Mouse (Mus musculus) ES-E14 (cell line): ENCODE results near the gene Vill. TPM values are rescaled to one million over a fixed set of nuclear protein-coding genes. Genes with fewer than 3 reads are reported as not detected.

Source experiments
- DNase-seq: peaks from one replicate; pipeline ENCODE4 v3.0.0-alpha.2; 2013; ENCODE audit warnings: low read depth, low spot score
- H3K27ac ChIP-seq: 2 replicates; pipeline ENCODE4 v1.5.1; 2012; ENCODE audit warnings: low read depth, mild to moderate bottlenecking, low read length, moderate library complexity, mixed read lengths; ENCODE audit not compliant: poor library complexity, insufficient read depth, severe bottlenecking
- H3K36me3 ChIP-seq: 2 replicates; pipeline ENCODE4 v1.6.1; 2012; ENCODE audit warnings: mild to moderate bottlenecking, low read length, moderate library complexity, mixed read lengths; ENCODE audit not compliant: control insufficient read depth, poor library complexity, insufficient read depth, severe bottlenecking
- H3K4me1 ChIP-seq, 2 experiments: fragments of 150-350 bp in 1 of 2; sonication (generic) in 1 of 2; 2 replicates each; pipeline ENCODE4 v1.6.1; 2012; ENCODE audit warnings: low read length in 2 of 2, mild to moderate bottlenecking in 1 of 2, mixed read lengths in 1 of 2; ENCODE audit not compliant: control insufficient read depth in 2 of 2, insufficient read depth in 2 of 2, poor library complexity in 1 of 2
- H3K4me3 ChIP-seq, 2 experiments: fragments of 150-350 bp in 1 of 2; sonication (generic) in 1 of 2; 2 replicates each; pipeline ENCODE4 v1.5.1; 2012; ENCODE audit warnings: low read length in 2 of 2, low read depth in 1 of 2, mild to moderate bottlenecking in 1 of 2, mixed read lengths in 1 of 2; ENCODE audit not compliant: insufficient read depth in 1 of 2, poor library complexity in 1 of 2, severe bottlenecking in 1 of 2
- H3K9ac ChIP-seq: 2 replicates; pipeline ENCODE4 v1.6.1; 2012; ENCODE audit warnings: low read depth, mild to moderate bottlenecking, low read length, mixed read lengths; ENCODE audit not compliant: poor library complexity, insufficient read depth, severe bottlenecking
- H3K9me3 ChIP-seq: fragments of 150-350 bp; sonication (generic); 2 replicates; pipeline ENCODE4 v1.6.1; 2012; ENCODE audit warnings: low read depth, mild to moderate bottlenecking, low read length; ENCODE audit not compliant: control insufficient read depth, insufficient read depth
- CHD2 ChIP-seq: IDR thresholded peaks from 2 replicates; pipeline ENCODE4 v1.6.1; 2014; ENCODE audit warnings: mild to moderate bottlenecking, low read depth, low read length, inconsistent platforms
- HCFC1 ChIP-seq: IDR thresholded peaks from 2 replicates; pipeline ENCODE4 v1.6.1; 2012; ENCODE audit warnings: low read length, inconsistent platforms, borderline replicate concordance; ENCODE audit not compliant: insufficient read depth
- MAFK ChIP-seq: IDR thresholded peaks from 2 replicates; pipeline ENCODE4 v1.6.1; 2014; ENCODE audit warnings: mild to moderate bottlenecking, low read depth, low read length, inconsistent platforms; ENCODE audit not compliant: insufficient read depth
- ZC3H11A ChIP-seq: IDR thresholded peaks from 2 replicates; pipeline ENCODE4 v1.6.1; 2012; ENCODE audit warnings: low read depth, mild to moderate bottlenecking, inconsistent platforms, low read length, borderline replicate concordance
- ZNF384 ChIP-seq: IDR thresholded peaks from 2 replicates; pipeline ENCODE4 v1.6.1; 2012; ENCODE audit warnings: low read depth, low read length, inconsistent platforms
- in situ Hi-C, 2 experiments: fragments of 600-800 bp; cut with MboI; formaldehyde crosslinking; loops; one replicate each; pipeline ENCODE4 v1.15.1; 2025; ENCODE audit warnings: low sequenced_read_pairs in 2 of 2, inconsistent platforms in 1 of 2; ENCODE audit not compliant: unreplicated experiment in 2 of 2
- total RNA-seq: library from RNA; depleted of rRNA; stranded (reverse); fragments of 300-350 nt; gene quantifications from 2 replicates; pipeline ENCODE4 v1.2.3, GENCODE M21; 2012

The Vill gene
- total RNA-seq, 1 experiment, result 27.5 TPM

DNA sequence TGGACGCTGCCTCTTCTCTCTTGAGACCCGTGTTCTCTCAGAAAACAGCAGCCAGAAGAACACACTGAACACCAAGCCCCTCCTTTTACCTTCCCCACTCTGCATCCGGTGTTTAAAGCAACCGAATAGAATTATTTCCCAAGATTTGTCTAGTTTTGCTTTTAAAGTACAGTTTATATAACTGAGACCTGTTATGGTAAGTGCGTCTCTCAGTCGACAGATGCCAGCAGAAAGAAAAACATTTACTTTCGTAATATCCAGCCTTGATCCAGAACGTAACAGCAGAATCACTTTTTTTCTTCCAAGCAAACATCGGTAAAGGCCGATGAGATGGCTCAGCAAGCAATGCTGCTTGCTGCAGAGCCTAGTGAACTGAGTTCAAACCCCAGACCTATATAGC lies 45.3 kb upstream of the Vill start:
- in situ Hi-C loops, result no loop called here
- Histone ChIP-seq H3K9me3 (no peaks in the 10 kb centered on the region), H3K27ac (no peak overlapping the region), H3K36me3 (no peaks in the 10 kb centered on the region), H3K4me3 (no peak overlapping the region), H3K9ac (no peak overlapping the region), H3K4me1 (peaks cover 3 to 31% of the 10 kb centered on the region in 2 experiments; a peak in 1 of 4 replicates)
- no peak for DNase-seq
- no peak for TF ChIP-seq MAFK
- no peak for TF ChIP-seq HCFC1
- no peak for TF ChIP-seq CHD2
- no peak for TF ChIP-seq ZC3H11A
- TF ChIP-seq ZNF384, result no peak

DNA sequence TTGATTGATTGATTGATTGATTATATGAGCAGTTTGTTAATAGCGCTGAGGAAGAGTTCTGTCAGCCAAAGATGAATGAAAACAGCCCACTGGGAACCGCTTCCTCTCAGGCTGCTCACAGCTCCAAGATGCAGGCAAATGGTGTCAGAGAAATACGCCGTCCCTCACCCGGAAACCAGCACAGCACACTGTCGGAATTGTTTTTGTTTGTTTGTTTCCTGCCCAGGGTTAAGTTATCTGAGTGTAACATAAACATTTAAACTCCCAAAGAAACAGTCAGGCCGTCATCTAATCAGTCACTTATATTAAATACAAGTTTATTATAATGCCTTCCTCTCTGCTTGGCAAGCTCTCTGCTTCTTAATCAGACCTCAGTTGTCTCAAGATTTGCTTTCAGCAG lies 43.7 kb upstream of the Vill start:
- H3K9ac ChIP-seq, result no peak overlapping the region
- no peak overlapping the region for H3K27ac ChIP-seq
- no peak overlapping the region for H3K4me3 ChIP-seq
- peaks cover 3 to 30% of the 10 kb centered on the region in 2 experiments; a peak in 1 of 4 replicates for H3K4me1 ChIP-seq
- no peak for DNase-seq
- TF ChIP-seq CHD2 (no peak), HCFC1 (no peak), MAFK (no peak), ZNF384 (no peak), ZC3H11A (no peak)
- no peaks in the 10 kb centered on the region for H3K36me3 ChIP-seq
- in situ Hi-C loops, result no loop called here
- no peaks in the 10 kb centered on the region for H3K9me3 ChIP-seq

DNA sequence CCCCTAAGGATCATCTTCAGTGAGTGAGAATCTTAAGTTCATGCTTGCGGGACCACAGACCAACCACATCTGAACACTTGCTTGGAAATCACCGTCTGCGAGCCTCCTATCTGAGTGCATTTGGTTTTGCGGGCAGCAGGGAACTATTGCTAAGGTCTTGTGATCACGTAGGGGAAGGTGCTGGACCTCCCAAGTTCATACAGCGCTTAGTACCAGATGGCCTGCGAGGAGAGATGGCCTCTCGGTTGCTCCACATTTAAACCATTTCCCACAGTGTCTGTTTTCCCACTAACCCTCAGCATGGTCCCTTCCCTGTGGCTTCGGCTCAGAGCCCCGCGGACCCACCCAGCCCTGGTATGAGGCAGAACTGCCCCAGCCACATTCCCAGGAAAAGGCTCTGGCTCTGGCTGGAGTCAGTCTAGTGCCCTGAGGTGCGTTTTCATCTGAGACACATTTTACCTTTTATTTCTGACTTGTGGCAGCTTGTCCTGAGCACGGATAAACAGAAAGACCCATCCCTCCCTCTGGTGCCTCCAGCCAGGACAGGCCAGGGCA lies 42.3 kb upstream of the Vill start:
- Histone ChIP-seq H3K4me3 (no peak overlapping the region), H3K36me3 (no peaks in the 10 kb centered on the region), H3K9me3 (no peaks in the 10 kb centered on the region), H3K27ac (0 out of 2 replicates have a peak overlapping the region, but pooled peaks have one; percentile 1), H3K9ac (peak overlapping the region; percentile 31), H3K4me1 (peaks cover 3 to 19% of the 10 kb centered on the region in 2 experiments; a peak in 1 of 4 replicates)
- in situ Hi-C loops, result no loop called here
- no peak for DNase-seq
- TF ChIP-seq ZNF384 (no peak), MAFK (no peak), ZC3H11A (no peak), HCFC1 (no peak), CHD2 (peak; percentile 52; the same call in 1 of the 2 replicates)

DNA sequence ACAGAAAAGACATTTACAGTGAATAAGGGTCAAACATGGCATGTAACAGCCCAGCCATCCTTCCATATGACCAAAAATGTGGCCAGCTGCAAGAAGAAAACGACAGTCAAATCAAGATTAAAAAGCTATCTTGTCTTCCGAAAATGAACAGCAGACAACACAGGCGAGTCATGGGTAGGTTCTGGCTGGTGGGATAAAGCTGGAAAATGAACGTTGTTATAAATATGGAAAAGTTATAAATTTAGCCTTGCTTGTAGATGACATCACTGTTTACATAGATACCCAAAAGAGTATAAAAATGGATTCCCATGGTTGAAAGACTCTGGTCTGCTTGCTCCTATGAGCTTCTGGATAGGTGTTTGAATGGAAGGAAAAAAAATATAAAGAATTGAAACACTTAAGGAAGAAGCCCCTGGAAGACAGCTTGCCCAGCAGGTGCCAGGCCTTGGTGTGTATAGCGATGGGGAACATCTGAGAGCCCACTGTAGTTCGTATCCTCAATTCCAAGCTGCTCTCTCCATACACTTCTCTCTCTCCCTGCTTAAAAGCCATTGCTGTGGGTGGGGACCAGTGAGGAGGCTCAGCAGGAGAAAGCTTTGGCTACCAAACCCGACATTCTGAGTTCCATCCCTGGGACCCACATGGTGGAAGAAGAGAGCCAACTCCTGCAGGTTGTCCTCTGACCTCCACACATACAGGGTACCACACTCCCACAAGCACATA lies 35.6 kb upstream of the Vill start:
- Histone ChIP-seq H3K27ac (no peak overlapping the region), H3K36me3 (no peaks in the 10 kb centered on the region), H3K4me3 (no peak overlapping the region), H3K4me1 (peaks cover 0 to 17% of the 10 kb centered on the region in 2 experiments; a peak in 3 of 4 replicates), H3K9ac (no peak overlapping the region), H3K9me3 (no peaks in the 10 kb centered on the region)
- no peak for DNase-seq
- no peak for TF ChIP-seq MAFK
- no peak for TF ChIP-seq ZC3H11A
- no peak for TF ChIP-seq HCFC1
- TF ChIP-seq CHD2, result no peak
- no peak for TF ChIP-seq ZNF384
- in situ Hi-C loops, result no loop called here
